Mouse (Mus musculus): Measurements from ENCODE around the gene Ppox. TPM values are rescaled to one million over a fixed set of nuclear protein-coding genes. Genes with fewer than 3 reads are reported as not detected.

Ppox gene
- total and polyA plus RNA-seq, 2 experiments from 2014 or later = 32.4 to 44.3 TPM

- Histone ChIP-seq H3K9ac (replicated peaks; ENCODE audit: low read length) (no peak overlapping the region), H3K27ac (no peak overlapping the region), H3K27me3 (ENCODE audit: insufficient read depth, low read length) (no peaks in the 10 kb centered on the region), H3K36me3 (ENCODE audit: insufficient read depth, low read length) (peaks cover 51% of the 10 kb centered on the region), H3K4me2 (ENCODE audit: low read depth, low read length) (no peak overlapping the region), H3K4me1 (ENCODE audit: insufficient read depth, low read length) (peaks cover 6% of the 10 kb centered on the region), H3K4me3 (ENCODE audit: low read length) (no peak overlapping the region), H3K9me3 (ENCODE audit: low read length) (no peaks in the 10 kb centered on the region)
- DNase-seq (ENCODE audit: low spot score) (no peak), ATAC-seq (no peak)
- TF ChIP-seq CTCF (IDR thresholded peaks at IDR 0.05; ENCODE audit: low read depth) = no peak
- 88% methylated on average over 10 of the region's 10 CpGs for WGBS
These were observed 3.2 kb downstream of the Ppox start for GRCm38 (mm10) chr1:171277736-171278135.

GRCm38 (mm10) chr1:171276110-171276748 is 4.8 kb downstream of the Ppox start:
- ATAC-seq (no peak), DNase-seq (ENCODE audit: low spot score) (no peak)
- H3K4me2 ChIP-seq (ENCODE audit: low read depth, low read length) = no peak overlapping the region
- peaks cover 56% of the 10 kb centered on the region for H3K36me3 ChIP-seq (ENCODE audit: insufficient read depth, low read length)
- no peak for TF ChIP-seq CTCF (IDR thresholded peaks at IDR 0.05; ENCODE audit: low read depth)
- H3K9ac ChIP-seq (replicated peaks; ENCODE audit: low read length) = no peak overlapping the region
- H3K27ac ChIP-seq = no peak overlapping the region
- peaks cover 7% of the 10 kb centered on the region for H3K4me1 ChIP-seq (ENCODE audit: insufficient read depth, low read length)
- 87% methylated on average over 14 of the region's 14 CpGs for WGBS
- no peaks in the 10 kb centered on the region for H3K9me3 ChIP-seq (ENCODE audit: low read length)
- H3K27me3 ChIP-seq (ENCODE audit: insufficient read depth, low read length) = no peaks in the 10 kb centered on the region
- H3K4me3 ChIP-seq (ENCODE audit: low read length) = no peak overlapping the region

GRCm38 (mm10) chr1:171275144-171275734 is 5.7 kb downstream of the Ppox start:
- peaks cover 56% of the 10 kb centered on the region for H3K36me3 ChIP-seq (ENCODE audit: insufficient read depth, low read length)
- H3K9ac ChIP-seq (replicated peaks; ENCODE audit: low read length) = no peak overlapping the region
- ATAC-seq = no peak
- peaks cover 9% of the 10 kb centered on the region for H3K4me1 ChIP-seq (ENCODE audit: insufficient read depth, low read length)
- no peak for TF ChIP-seq CTCF (IDR thresholded peaks at IDR 0.05; ENCODE audit: low read depth)
- no peak overlapping the region for H3K4me3 ChIP-seq (ENCODE audit: low read length)
- WGBS = 72% methylated on average over 11 of the region's 11 CpGs
- no peak overlapping the region for H3K27ac ChIP-seq
- no peak for DNase-seq (ENCODE audit: low spot score)
- no peaks in the 10 kb centered on the region for H3K27me3 ChIP-seq (ENCODE audit: insufficient read depth, low read length)
- H3K4me2 ChIP-seq (ENCODE audit: low read depth, low read length) = no peak overlapping the region
- H3K9me3 ChIP-seq (ENCODE audit: low read length) = no peaks in the 10 kb centered on the region

- no peak overlapping the region for H3K4me2 ChIP-seq (ENCODE audit: low read depth, low read length)
- H3K4me3 ChIP-seq (ENCODE audit: low read length) = no peak overlapping the region
- H3K36me3 ChIP-seq (ENCODE audit: insufficient read depth, low read length) = peaks cover 56% of the 10 kb centered on the region
- no peak overlapping the region for H3K27ac ChIP-seq
- no peaks in the 10 kb centered on the region for H3K9me3 ChIP-seq (ENCODE audit: low read length)
- DNase-seq (ENCODE audit: low spot score) (no peak), ATAC-seq (no peak)
- 94% methylated on average over 12 of the region's 12 CpGs for WGBS
- H3K9ac ChIP-seq (replicated peaks; ENCODE audit: low read length) = no peak overlapping the region
- no peaks in the 10 kb centered on the region for H3K27me3 ChIP-seq (ENCODE audit: insufficient read depth, low read length)
- no peak for TF ChIP-seq CTCF (IDR thresholded peaks at IDR 0.05; ENCODE audit: low read depth)
- 0 out of 2 replicates have a peak, but pooled peaks cover 5% of the 10 kb centered on the region for H3K4me1 ChIP-seq (ENCODE audit: insufficient read depth, low read length)
These were observed 6.8 kb downstream of the Ppox start for GRCm38 (mm10) chr1:171274171-171274570.

- H3K4me3 ChIP-seq (ENCODE audit: low read length) = no peak overlapping the region
- no peak overlapping the region for H3K4me2 ChIP-seq (ENCODE audit: low read depth, low read length)
- no peaks in the 10 kb centered on the region for H3K9me3 ChIP-seq (ENCODE audit: low read length)
- H3K36me3 ChIP-seq (ENCODE audit: insufficient read depth, low read length) = peaks cover 43% of the 10 kb centered on the region
- H3K4me1 ChIP-seq (ENCODE audit: insufficient read depth, low read length) = 0 out of 2 replicates have a peak, but pooled peaks cover 5% of the 10 kb centered on the region
- no peak for TF ChIP-seq CTCF (IDR thresholded peaks at IDR 0.05; ENCODE audit: low read depth)
- H3K27ac ChIP-seq = no peak overlapping the region
- no peaks in the 10 kb centered on the region for H3K27me3 ChIP-seq (ENCODE audit: insufficient read depth, low read length)
- no peak overlapping the region for H3K9ac ChIP-seq (replicated peaks; ENCODE audit: low read length)
- DNase-seq (ENCODE audit: low spot score) = no peak
- no peak for ATAC-seq
- WGBS = 91% methylated on average over 3 of the region's 3 CpGs
These were observed 8.9 kb downstream of the Ppox start for GRCm38 (mm10) chr1:171272086-171272485.

- DNase-seq (ENCODE audit: low spot score) = no peak
- Histone ChIP-seq H3K27ac (no peak overlapping the region), H3K27me3 (ENCODE audit: insufficient read depth, low read length) (no peaks in the 10 kb centered on the region), H3K4me3 (ENCODE audit: low read length) (no peak overlapping the region), H3K36me3 (ENCODE audit: insufficient read depth, low read length) (peaks cover 39% of the 10 kb centered on the region), H3K9me3 (ENCODE audit: low read length) (no peaks in the 10 kb centered on the region), H3K9ac (replicated peaks; ENCODE audit: low read length) (no peak overlapping the region), H3K4me2 (ENCODE audit: low read depth, low read length) (peak overlapping the region; percentile 100; the same call in 1 of the 2 replicates), H3K4me1 (ENCODE audit: insufficient read depth, low read length) (0 out of 2 replicates have a peak, but pooled peaks cover 5% of the 10 kb centered on the region)
- ATAC-seq = no peak
- no peak for TF ChIP-seq CTCF (IDR thresholded peaks at IDR 0.05; ENCODE audit: low read depth)
- 73% methylated on average over 10 of the region's 10 CpGs for WGBS
These were observed 9.4 kb downstream of the Ppox start for GRCm38 (mm10) chr1:171271622-171272021.

- peak overlapping the region; percentile 92; the same call in 1 of the 2 replicates for H3K9ac ChIP-seq (replicated peaks; ENCODE audit: low read length)
- peak overlapping the region; percentile 100 for H3K4me2 ChIP-seq (ENCODE audit: low read depth, low read length)
- ATAC-seq (no peak), DNase-seq (ENCODE audit: low spot score) (no peak)
- WGBS = 59% methylated on average over 9 of the region's 9 CpGs
- H3K9me3 ChIP-seq (ENCODE audit: low read length) = no peaks in the 10 kb centered on the region
- no peaks in the 10 kb centered on the region for H3K27me3 ChIP-seq (ENCODE audit: insufficient read depth, low read length)
- peak overlapping the region; percentile 90 for H3K4me3 ChIP-seq (ENCODE audit: low read length)
- no peak overlapping the region for H3K27ac ChIP-seq
- 0 out of 2 replicates have a peak, but pooled peaks cover 5% of the 10 kb centered on the region for H3K4me1 ChIP-seq (ENCODE audit: insufficient read depth, low read length)
- peaks cover 35% of the 10 kb centered on the region for H3K36me3 ChIP-seq (ENCODE audit: insufficient read depth, low read length)
- no peak for TF ChIP-seq CTCF (IDR thresholded peaks at IDR 0.05; ENCODE audit: low read depth)
These were observed 9.8 kb downstream of the Ppox start for GRCm38 (mm10) chr1:171271196-171271595.
